Mouse (Mus musculus) lung, embryonic 15.5 days (tissue): ENCODE data around the gene Cdh20. TPM values are rescaled to one million over a fixed set of nuclear protein-coding genes. Genes with fewer than 3 reads are reported as not detected.
"Not testable (repeated sequence)": the region's sequence is repeated elsewhere in the genome, so short reads cannot be mapped to it uniquely, and the experiment has no call there.

Experiments used
- ATAC-seq: fragments of 200-750 bp; cut with Nextera tagmentation; 2 replicates; pipeline ENCODE4 v1.8.0; 2017; ENCODE audit warnings: moderate number of reproducible peaks, borderline replicate concordance; ENCODE audit not compliant: low FRiP score, low TSS enrichment; ENCODE audit errors: extremely low read depth
- H3K27ac ChIP-seq: fragments of 300-500 bp; sonication (generic); 2 replicates; pipeline ENCODE4 v1.5.1; 2015; ENCODE audit warnings: moderate library complexity, mild to moderate bottlenecking, inconsistent platforms
- H3K27me3 ChIP-seq: fragments of 300-500 bp; sonication (generic); 2 replicates; pipeline ENCODE4 v1.6.1; 2015; ENCODE audit warnings: inconsistent platforms
- H3K36me3 ChIP-seq: fragments of 300-500 bp; sonication (generic); 2 replicates; pipeline ENCODE4 v1.6.1; 2015; ENCODE audit warnings: inconsistent platforms
- H3K4me1 ChIP-seq: fragments of 300-500 bp; sonication (generic); 2 replicates; pipeline ENCODE4 v1.6.1; 2015; ENCODE audit warnings: inconsistent platforms
- H3K4me2 ChIP-seq: fragments of 300-500 bp; sonication (generic); 2 replicates; pipeline ENCODE4 v1.6.1; 2015; ENCODE audit warnings: inconsistent platforms, mild to moderate bottlenecking, moderate library complexity
- H3K4me3 ChIP-seq: fragments of 300-500 bp; sonication (generic); 2 replicates; pipeline ENCODE4 v1.5.1; 2015; ENCODE audit warnings: mild to moderate bottlenecking, inconsistent platforms
- H3K9ac ChIP-seq: fragments of 300-500 bp; sonication (generic); 2 replicates; pipeline ENCODE4 v1.6.1; 2015; ENCODE audit warnings: inconsistent platforms
- H3K9me3 ChIP-seq: fragments of 300-500 bp; sonication (generic); 2 replicates; pipeline ENCODE4 v1.6.1; 2016; ENCODE audit warnings: inconsistent platforms
- WGBS: fragments of 180-500 bp; shearing (Covaris S2); methylation state at CpG from one replicate; pipeline ENCODE4 v1.1.7; 2015; 5-methylcytosine and 5-hydroxymethylcytosine counted together
- polyA plus RNA-seq: library from polyadenylated mRNA; unstranded; fragments of >200 nt; fragmentation: Nextera tagmentation; extraction: Ambion mirVana; gene quantifications from 2 replicates; pipeline ENCODE4 v1.2.1, GENCODE M21; 2015

Gene Cdh20
- polyA plus RNA-seq, 1 experiment from 2014 or later: 0.24 TPM

DNA sequence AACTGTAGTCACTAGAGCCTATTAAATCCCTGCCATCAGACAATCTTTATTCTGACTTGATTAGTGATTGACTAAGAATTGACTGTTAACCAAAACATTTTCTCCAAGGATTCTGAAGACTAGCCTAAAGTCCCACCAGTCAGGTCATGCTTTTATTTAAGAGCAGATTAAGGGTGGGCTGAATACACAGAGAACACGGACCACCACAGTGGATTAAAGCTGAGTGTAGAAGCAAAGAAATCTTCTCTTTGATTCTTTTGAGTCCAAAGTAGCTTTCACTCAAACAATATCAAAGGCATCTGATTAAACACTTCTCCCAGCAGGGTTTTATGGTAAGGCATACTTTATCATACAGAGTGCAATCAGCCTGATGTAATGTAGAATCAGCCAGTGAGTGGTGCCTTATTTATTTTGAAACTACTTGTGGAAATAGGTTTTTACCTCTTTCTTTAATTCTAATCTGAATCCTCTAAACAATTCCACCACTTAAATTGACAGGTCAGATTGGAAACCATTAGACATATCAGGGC, 149.0 kb downstream of the Cdh20 start:
- no peak for ATAC-seq
- Histone ChIP-seq H3K4me1 (no peaks in the 10 kb centered on the region), H3K9ac (no peak overlapping the region), H3K27me3 (no peaks in the 10 kb centered on the region), H3K27ac (no peak overlapping the region), H3K4me2 (no peak overlapping the region), H3K4me3 (no peak overlapping the region), H3K36me3 (no peaks in the 10 kb centered on the region), H3K9me3 (no peaks in the 10 kb centered on the region)
- WGBS: 29% methylated on average over 1 of the region's 1 CpGs

DNA sequence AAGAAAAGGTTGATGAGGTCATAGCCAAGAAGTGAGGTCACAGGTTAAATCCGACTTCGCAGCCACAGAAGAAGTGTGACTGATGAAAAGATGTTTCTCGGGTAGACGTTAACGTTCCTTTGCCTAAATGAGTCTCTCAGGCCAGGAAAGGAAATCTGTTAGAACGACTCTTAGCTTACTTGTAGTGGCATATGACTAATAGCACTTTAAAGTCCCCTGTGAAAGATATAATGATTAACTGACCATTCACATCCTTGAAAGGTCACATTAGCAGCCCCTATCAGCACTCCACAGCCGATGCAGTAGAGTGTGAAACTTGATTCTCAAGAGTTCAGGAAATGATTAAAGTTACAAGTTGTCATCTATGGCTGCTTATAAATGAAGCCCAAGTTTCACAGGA, 164.7 kb downstream of the Cdh20 start:
- Histone ChIP-seq H3K36me3 (no peaks in the 10 kb centered on the region), H3K27me3 (no peaks in the 10 kb centered on the region), H3K4me3 (no peak overlapping the region), H3K9ac (no peak overlapping the region), H3K27ac (no peak overlapping the region), H3K4me2 (no peak overlapping the region), H3K4me1 (no peaks in the 10 kb centered on the region), H3K9me3 (no peaks in the 10 kb centered on the region)
- ATAC-seq: no peak
- WGBS: 4% methylated on average over 7 of the region's 7 CpGs

DNA sequence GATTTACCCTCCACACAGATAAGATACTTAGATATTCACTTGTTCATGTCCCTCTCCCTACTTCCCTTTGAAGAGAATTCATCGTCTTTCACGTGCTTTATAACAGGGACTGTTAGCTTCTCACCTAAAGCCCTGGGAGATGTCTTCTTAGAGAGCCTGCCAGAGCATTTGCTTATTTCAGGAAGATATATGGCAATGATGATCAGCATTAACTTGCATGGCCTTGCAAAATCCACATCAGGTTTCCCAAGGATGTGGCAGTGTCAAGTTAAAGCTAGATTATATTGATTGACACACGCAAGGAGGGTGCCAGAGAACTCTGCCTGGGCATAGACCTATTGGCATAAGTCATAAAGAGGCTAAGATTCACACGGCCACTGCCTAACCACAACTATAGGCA, 168.6 kb downstream of the Cdh20 start:
- no peak for ATAC-seq
- WGBS: 82% methylated on average over 4 of the region's 4 CpGs

DNA sequence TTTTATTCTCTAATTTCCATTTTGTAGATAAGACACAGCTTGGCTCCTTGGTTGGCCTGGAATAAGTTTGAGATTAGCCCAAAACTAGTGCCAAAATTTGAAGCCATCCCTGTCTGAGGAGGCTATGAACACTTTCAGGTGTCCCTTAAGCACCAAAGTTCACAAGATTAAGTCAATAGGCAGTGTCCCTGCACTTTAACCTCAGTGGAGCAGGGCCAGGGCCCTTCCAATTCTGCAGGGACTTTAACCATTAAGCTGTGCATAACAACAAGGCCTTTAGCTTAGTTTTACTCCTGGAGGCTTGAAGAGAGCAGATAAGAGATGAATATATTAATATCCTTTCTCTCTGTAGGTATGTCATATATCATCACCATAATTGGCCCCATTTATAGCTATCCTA, 170.8 kb downstream of the Cdh20 start:
- Histone ChIP-seq H3K36me3 (no peaks in the 10 kb centered on the region), H3K9ac (no peak overlapping the region), H3K4me2 (no peak overlapping the region), H3K9me3 (no peaks in the 10 kb centered on the region), H3K27ac (no peak overlapping the region), H3K27me3 (no peaks in the 10 kb centered on the region), H3K4me1 (no peaks in the 10 kb centered on the region), H3K4me3 (no peak overlapping the region)
- ATAC-seq: no peak

More for the DNA sequence above, 168.6 kb downstream of the Cdh20 start:
- no peak overlapping the region for H3K4me3 ChIP-seq
- no peaks in the 10 kb centered on the region for H3K27me3 ChIP-seq
- H3K27ac ChIP-seq: no peak overlapping the region
- H3K9ac ChIP-seq: no peak overlapping the region
- no peaks in the 10 kb centered on the region for H3K36me3 ChIP-seq
- H3K4me1 ChIP-seq: no peaks in the 10 kb centered on the region
- no peak overlapping the region for H3K4me2 ChIP-seq
- no peaks in the 10 kb centered on the region for H3K9me3 ChIP-seq

DNA sequence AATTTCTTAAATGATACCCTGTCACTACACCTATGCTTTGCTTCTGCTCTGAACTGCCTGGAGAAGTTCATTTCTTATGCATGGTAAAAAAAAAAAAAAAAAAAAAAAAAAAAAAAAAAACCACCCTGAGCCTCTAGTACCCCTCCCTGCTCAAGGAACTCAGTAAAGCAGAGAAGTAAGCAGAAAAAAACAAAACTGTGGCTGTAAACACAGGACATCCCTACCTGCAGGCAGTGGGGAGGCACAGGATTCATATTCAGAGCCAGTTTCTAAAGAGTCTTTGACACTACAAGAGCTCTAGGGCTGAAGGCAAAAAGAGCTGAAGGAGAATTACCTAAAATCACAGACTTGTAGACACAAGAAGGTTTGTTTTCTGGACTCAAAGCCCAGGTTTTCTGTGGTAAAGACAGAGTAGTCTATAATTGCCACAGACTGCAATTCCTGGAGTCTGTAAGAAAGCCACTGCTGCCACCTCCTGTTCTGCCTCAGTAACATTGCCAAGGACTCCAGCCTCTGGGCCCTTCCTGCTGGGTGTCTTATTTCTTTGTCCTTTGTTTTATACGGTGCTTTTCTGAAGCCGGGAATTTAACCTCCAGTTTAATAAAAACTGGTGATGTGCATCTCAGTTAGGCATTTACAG, 176.3 kb downstream of the Cdh20 start:
- Histone ChIP-seq H3K4me3 (no peak overlapping the region), H3K27me3 (no peaks in the 10 kb centered on the region), H3K9ac (no peak overlapping the region), H3K9me3 (no peaks in the 10 kb centered on the region), H3K36me3 (no peaks in the 10 kb centered on the region), H3K27ac (no peak overlapping the region), H3K4me1 (no peaks in the 10 kb centered on the region), H3K4me2 (no peak overlapping the region)
- 33% methylated on average over 2 of the region's 2 CpGs for WGBS
- no peak for ATAC-seq

DNA sequence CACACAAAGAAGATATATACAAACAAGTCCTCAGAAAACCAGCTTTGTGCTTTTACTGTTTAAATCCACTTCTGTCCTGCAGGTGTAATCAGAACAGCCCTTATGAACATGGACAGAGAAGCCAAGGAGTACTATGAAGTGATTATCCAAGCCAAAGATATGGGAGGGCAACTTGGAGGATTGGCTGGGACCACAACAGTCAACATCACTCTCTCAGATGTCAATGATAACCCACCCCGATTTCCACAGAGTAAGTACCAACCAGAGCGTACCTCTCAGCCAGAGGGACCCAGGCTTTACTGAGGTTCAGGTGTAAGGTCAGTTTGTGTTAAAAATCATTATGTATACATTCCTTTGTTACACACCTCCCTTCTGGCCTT, 176.8 kb downstream of the Cdh20 start:
- no peaks in the 10 kb centered on the region for H3K9me3 ChIP-seq
- H3K36me3 ChIP-seq: no peaks in the 10 kb centered on the region
- 78% methylated on average over 2 of the region's 2 CpGs for WGBS
- H3K4me3 ChIP-seq: no peak overlapping the region
- H3K27ac ChIP-seq: no peak overlapping the region
- no peaks in the 10 kb centered on the region for H3K27me3 ChIP-seq
- no peak overlapping the region for H3K4me2 ChIP-seq
- H3K9ac ChIP-seq: no peak overlapping the region
- no peak for ATAC-seq
- no peaks in the 10 kb centered on the region for H3K4me1 ChIP-seq

DNA sequence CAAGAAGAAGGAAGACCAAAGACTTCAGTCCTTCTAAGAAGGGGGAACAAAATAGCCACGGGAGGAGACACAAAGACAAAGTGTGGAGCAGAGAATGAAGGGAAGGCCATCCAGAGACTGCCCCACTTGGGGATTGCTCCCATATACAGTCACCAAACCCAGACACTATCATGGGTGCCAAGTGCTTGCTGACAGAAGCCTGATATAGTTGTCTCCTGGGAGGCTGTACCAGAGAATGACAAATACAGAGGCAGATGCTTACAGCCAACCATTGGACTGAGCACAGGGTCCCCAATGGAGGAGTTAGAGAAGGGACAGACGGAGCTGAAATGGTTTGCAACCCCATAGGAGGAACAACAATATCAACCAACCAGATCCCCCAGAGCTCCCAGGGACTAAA, 181.3 kb downstream of the Cdh20 start:
- H3K36me3 ChIP-seq, H3K9ac ChIP-seq, H3K4me2 ChIP-seq, H3K27ac ChIP-seq, H3K4me1 ChIP-seq, H3K4me3 ChIP-seq, H3K9me3 ChIP-seq, ATAC-seq, H3K27me3 ChIP-seq: not testable (repeated sequence)
- WGBS: 65% methylated on average over 2 of the region's 2 CpGs

DNA sequence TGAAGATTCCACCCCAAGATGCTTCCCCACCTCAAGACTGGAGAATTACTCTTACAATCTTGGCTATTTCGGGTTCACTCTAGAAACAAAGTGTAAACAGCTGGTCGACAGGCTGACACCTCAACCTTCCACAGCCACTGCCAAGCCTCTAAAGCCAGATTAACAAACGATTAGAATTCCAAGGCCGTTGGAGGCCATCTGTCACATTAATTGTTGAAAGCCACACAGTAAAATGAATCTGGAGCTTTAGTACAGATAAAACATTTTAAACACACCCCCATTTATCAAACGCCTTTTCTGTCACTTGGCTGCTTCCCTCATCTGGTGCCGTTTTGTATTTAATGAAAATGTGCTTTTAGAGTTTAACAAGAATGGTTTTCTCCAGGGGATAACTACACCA, 188.7 kb downstream of the Cdh20 start:
- Histone ChIP-seq H3K36me3 (no peaks in the 10 kb centered on the region), H3K27me3 (no peaks in the 10 kb centered on the region), H3K9me3 (no peaks in the 10 kb centered on the region), H3K27ac (no peak overlapping the region), H3K4me1 (no peaks in the 10 kb centered on the region), H3K4me2 (no peak overlapping the region), H3K4me3 (no peak overlapping the region), H3K9ac (no peak overlapping the region)
- WGBS: 13% methylated on average over 6 of the region's 6 CpGs
- ATAC-seq: no peak

DNA sequence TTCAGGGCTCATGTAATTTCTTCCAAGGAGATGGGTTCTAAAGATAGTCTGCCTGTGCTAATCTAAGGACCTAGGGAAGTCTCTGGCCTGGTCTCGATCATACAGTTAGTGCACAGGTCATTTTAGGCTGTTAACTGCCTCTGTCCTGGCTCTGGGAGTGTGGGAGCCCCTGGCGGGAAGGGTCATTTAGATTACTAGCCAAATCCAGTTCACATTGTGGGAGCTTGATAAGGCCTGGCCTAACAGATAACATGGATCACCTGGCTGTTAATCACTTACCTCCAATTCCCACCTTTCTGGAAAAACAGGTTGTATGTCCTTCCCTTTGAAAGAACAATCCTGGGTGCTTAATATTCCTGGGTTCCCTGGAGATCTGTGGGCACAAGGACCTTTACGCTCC, 193.3 kb downstream of the Cdh20 start:
- Histone ChIP-seq H3K36me3 (no peaks in the 10 kb centered on the region), H3K27ac (no peak overlapping the region), H3K9me3 (no peaks in the 10 kb centered on the region), H3K4me3 (no peak overlapping the region), H3K27me3 (no peaks in the 10 kb centered on the region), H3K9ac (no peak overlapping the region), H3K4me2 (no peak overlapping the region), H3K4me1 (no peaks in the 10 kb centered on the region)
- 74% methylated on average over 3 of the region's 3 CpGs for WGBS
- no peak for ATAC-seq

DNA sequence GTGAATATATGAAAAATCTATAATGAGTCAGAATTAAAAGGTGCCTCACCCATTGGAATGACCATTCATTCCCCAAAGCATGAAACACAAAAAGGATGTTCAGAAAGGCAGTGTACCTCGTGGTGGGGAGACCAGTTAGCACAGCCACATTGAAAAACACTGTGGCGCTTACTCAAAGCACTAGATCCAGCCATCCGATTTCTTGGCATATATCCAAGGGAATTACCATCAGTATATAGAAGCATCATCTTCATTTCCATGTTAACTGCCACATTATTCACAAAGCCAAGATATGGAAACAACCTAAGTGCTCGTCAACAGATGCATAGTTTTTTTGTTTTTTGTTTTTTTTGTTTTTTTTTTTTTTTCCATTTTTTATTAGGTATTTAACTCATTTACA, 193.9 kb downstream of the Cdh20 start:
- Histone ChIP-seq H3K27me3 (no peaks in the 10 kb centered on the region), H3K36me3 (no peaks in the 10 kb centered on the region), H3K9me3 (no peaks in the 10 kb centered on the region), H3K4me2 (no peak overlapping the region), H3K9ac (no peak overlapping the region), H3K4me3 (no peak overlapping the region), H3K27ac (no peak overlapping the region), H3K4me1 (no peaks in the 10 kb centered on the region)
- ATAC-seq: no peak
- 71% methylated on average over 4 of the region's 4 CpGs for WGBS

DNA sequence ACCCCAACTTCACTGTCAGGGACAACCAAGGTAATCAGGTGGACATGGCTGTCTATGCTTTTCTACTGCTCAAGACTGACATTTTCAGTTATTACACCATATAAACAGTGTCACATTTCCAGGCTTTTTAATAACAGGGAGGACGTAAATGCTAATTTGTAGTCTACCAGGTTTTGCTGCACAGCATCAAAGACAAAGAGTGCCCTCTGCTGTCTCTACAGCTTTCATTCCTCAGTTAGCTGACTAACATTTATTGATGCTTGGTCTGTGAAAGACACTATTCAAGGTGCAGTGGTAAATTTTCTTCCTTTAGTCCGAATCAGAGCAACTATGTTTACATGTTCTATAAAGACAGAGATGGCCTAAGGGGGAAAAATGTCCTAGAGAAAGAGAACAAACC, 210.7 kb downstream of the Cdh20 start:
- Histone ChIP-seq H3K4me3 (no peak overlapping the region), H3K27me3 (no peaks in the 10 kb centered on the region), H3K9ac (no peak overlapping the region), H3K9me3 (no peaks in the 10 kb centered on the region), H3K4me1 (no peaks in the 10 kb centered on the region), H3K36me3 (no peaks in the 10 kb centered on the region), H3K4me2 (no peak overlapping the region), H3K27ac (no peak overlapping the region)
- ATAC-seq: no peak
- WGBS: 36% methylated on average over 2 of the region's 2 CpGs

DNA sequence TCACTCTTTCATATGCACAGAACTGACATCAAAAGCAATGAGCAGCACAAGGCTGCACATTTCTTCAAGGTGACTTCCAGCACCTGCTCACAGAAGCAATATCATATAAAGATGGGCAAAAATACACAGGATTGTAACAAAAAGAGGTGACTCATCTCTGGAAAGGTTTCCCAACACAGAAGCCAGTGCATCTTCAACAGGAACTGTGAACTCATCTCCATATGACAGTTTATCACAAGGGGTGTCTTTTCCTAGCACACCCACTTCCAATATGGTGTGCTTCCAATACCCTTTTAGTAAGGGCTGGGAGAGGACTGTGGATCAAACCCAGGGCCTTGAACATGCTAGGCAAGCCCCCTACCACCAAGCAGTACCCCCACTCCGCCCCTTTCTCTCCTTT, 211.9 kb downstream of the Cdh20 start:
- Histone ChIP-seq H3K9me3 (no peaks in the 10 kb centered on the region), H3K4me1 (no peaks in the 10 kb centered on the region), H3K27me3 (no peaks in the 10 kb centered on the region), H3K4me3 (no peak overlapping the region), H3K27ac (no peak overlapping the region), H3K4me2 (no peak overlapping the region), H3K9ac (no peak overlapping the region), H3K36me3 (no peaks in the 10 kb centered on the region)
- 50% methylated on average over 1 of the region's 1 CpGs for WGBS
- no peak for ATAC-seq
